Mouse (Mus musculus): ENCODE results near the gene Slco6d1.

DNA sequence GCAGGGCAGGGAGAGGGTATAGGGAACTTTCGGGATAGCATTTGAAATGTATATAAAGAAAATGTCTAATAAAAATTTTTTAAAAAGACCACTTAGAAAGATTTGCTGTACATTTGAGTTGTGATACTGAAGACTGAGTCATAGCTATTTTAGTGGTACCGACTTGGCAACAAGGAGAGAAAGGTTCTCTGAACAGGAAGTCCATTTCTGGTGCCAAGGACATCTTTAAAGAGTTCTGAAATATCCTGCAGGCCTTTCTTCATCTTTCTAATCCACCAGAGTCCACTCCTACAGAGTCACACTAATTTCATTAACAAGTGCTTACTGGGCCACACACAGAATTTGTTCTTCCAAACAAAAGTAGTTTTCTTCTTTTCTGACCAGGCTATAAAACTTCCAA lies 85.1 kb downstream of the Slco6d1 start:
- no peak for TF ChIP-seq CTCF (IDR thresholded peaks at IDR 0.05; ENCODE audit: low read depth)
- no peak for TF ChIP-seq EP300 (IDR thresholded peaks at IDR 0.05; ENCODE audit: low read depth)
